Mouse (Mus musculus) heart, embryonic 12.5 days (tissue): ENCODE measurements around the gene Grik2. TPM values are rescaled to one million over a fixed set of nuclear protein-coding genes. Genes with fewer than 3 reads are reported as not detected.
"Not testable (repeated sequence)": the region's sequence is repeated elsewhere in the genome, so short reads cannot be mapped to it uniquely, and the experiment has no call there.

Source experiments
- ATAC-seq: fragments of 200-750 bp; cut with Nextera tagmentation; 2 replicates; pipeline ENCODE4 v1.8.0; 2017; ENCODE audit warnings: moderate TSS enrichment, moderate library complexity; ENCODE audit not compliant: insufficient number of reproducible peaks, low FRiP score
- H3K27ac ChIP-seq: fragments of 300-500 bp; sonication (generic); 2 replicates; pipeline ENCODE4 v1.5.1; 2016; ENCODE audit warnings: mild to moderate bottlenecking, moderate library complexity; ENCODE audit not compliant: poor library complexity, severe bottlenecking
- H3K27me3 ChIP-seq: fragments of 300-500 bp; sonication (generic); replicated peaks from 2 replicates; pipeline ENCODE4 v1.6.1; 2016; ENCODE audit warnings: mild to moderate bottlenecking, moderate library complexity
- H3K36me3 ChIP-seq: fragments of 300-500 bp; sonication (generic); 2 replicates; pipeline ENCODE4 v1.6.1; 2016; ENCODE audit warnings: mild to moderate bottlenecking, moderate library complexity
- H3K4me1 ChIP-seq: fragments of 300-500 bp; sonication (generic); replicated peaks from 2 replicates; pipeline ENCODE4 v1.6.1; 2016; ENCODE audit warnings: mild to moderate bottlenecking
- H3K4me2 ChIP-seq: fragments of 300-500 bp; sonication (generic); 2 replicates; pipeline ENCODE4 v1.6.1; 2016; ENCODE audit warnings: mild to moderate bottlenecking, moderate library complexity
- H3K4me3 ChIP-seq: fragments of 300-500 bp; sonication (generic); 2 replicates; pipeline ENCODE4 v1.5.1; 2016; ENCODE audit warnings: mild to moderate bottlenecking
- H3K9ac ChIP-seq: fragments of 300-500 bp; sonication (generic); 2 replicates; pipeline ENCODE4 v1.6.1; 2016; ENCODE audit warnings: mild to moderate bottlenecking, moderate library complexity
- H3K9me3 ChIP-seq: fragments of 300-500 bp; sonication (generic); replicated peaks from 2 replicates; pipeline ENCODE4 v1.6.1; 2016; ENCODE audit warnings: mild to moderate bottlenecking, moderate library complexity
- WGBS: fragments of 180-500 bp; shearing (Covaris S2); methylation state at CpG from one replicate; pipeline ENCODE4 v1.1.7; 2016; 5-methylcytosine and 5-hydroxymethylcytosine counted together
- polyA plus RNA-seq: library from polyadenylated mRNA; unstranded; fragments of >200 nt; fragmentation: Nextera tagmentation; extraction: Ambion mirVana; gene quantifications from 2 replicates; pipeline ENCODE4 v1.2.1, GENCODE M21; 2016

Gene Grik2
- polyA plus RNA-seq, 1 experiment from 2014 or later: 0.87 TPM

- no peaks in the 10 kb centered on the region for H3K27me3 ChIP-seq
- no peak overlapping the region for H3K27ac ChIP-seq
- H3K9ac ChIP-seq: no peak overlapping the region
- H3K9me3 ChIP-seq: no peaks in the 10 kb centered on the region
- H3K36me3 ChIP-seq: no peaks in the 10 kb centered on the region
- H3K4me2 ChIP-seq: no peak overlapping the region
- ATAC-seq: no peak
- H3K4me1 ChIP-seq: no peaks in the 10 kb centered on the region
- H3K4me3 ChIP-seq: no peak overlapping the region
Measured at GRCm38 (mm10) chr10:49365262-49365661, 423.3 kb downstream of the Grik2 start.

GRCm38 (mm10) chr10:49322413-49322812 lies 466.2 kb downstream of the Grik2 start:
- Histone ChIP-seq H3K4me1 (no peaks in the 10 kb centered on the region), H3K27ac (no peak overlapping the region), H3K27me3 (no peaks in the 10 kb centered on the region), H3K36me3 (no peaks in the 10 kb centered on the region), H3K9me3 (no peaks in the 10 kb centered on the region), H3K4me2 (no peak overlapping the region), H3K9ac (no peak overlapping the region), H3K4me3 (no peak overlapping the region)
- ATAC-seq: no peak

- Histone ChIP-seq H3K27me3 (no peaks in the 10 kb centered on the region), H3K4me2 (no peak overlapping the region), H3K9ac (no peak overlapping the region), H3K4me1 (no peaks in the 10 kb centered on the region), H3K36me3 (no peaks in the 10 kb centered on the region), H3K4me3 (no peak overlapping the region), H3K9me3 (no peaks in the 10 kb centered on the region), H3K27ac (no peak overlapping the region)
- ATAC-seq: no peak
- WGBS: 68% methylated on average over 2 of the region's 2 CpGs
Measured at GRCm38 (mm10) chr10:49319880-49320279, 468.7 kb downstream of the Grik2 start.

GRCm38 (mm10) chr10:49256247-49256939 lies 532.2 kb downstream of the Grik2 start:
- no peak for ATAC-seq
- no peak overlapping the region for H3K27ac ChIP-seq

GRCm38 (mm10) chr10:49237356-49237755 lies 551.2 kb downstream of the Grik2 start:
- 77% methylated on average over 6 of the region's 6 CpGs for WGBS
- not testable (repeated sequence) for ATAC-seq, H3K4me3 ChIP-seq

More at GRCm38 (mm10) chr10:49256247-49256939, 532.2 kb downstream of the Grik2 start:
- Histone ChIP-seq H3K9ac (no peak overlapping the region), H3K9me3 (no peaks in the 10 kb centered on the region), H3K4me3 (no peak overlapping the region), H3K27me3 (no peaks in the 10 kb centered on the region), H3K36me3 (no peaks in the 10 kb centered on the region), H3K4me1 (no peaks in the 10 kb centered on the region), H3K4me2 (no peak overlapping the region)
- WGBS: 7% methylated on average over 2 of the region's 2 CpGs

GRCm38 (mm10) chr10:49236844-49237243 lies 551.7 kb downstream of the Grik2 start:
- H3K27me3 ChIP-seq, H3K9me3 ChIP-seq, ATAC-seq, H3K4me1 ChIP-seq, H3K27ac ChIP-seq, H3K36me3 ChIP-seq, H3K9ac ChIP-seq, H3K4me3 ChIP-seq, H3K4me2 ChIP-seq: not testable (repeated sequence)

More at GRCm38 (mm10) chr10:49237356-49237755, 551.2 kb downstream of the Grik2 start:
- H3K27ac ChIP-seq, H3K27me3 ChIP-seq, H3K9me3 ChIP-seq, H3K9ac ChIP-seq, H3K4me1 ChIP-seq, H3K4me2 ChIP-seq, H3K36me3 ChIP-seq: not testable (repeated sequence)

GRCm38 (mm10) chr10:49220096-49220495 lies 568.5 kb downstream of the Grik2 start:
- Histone ChIP-seq H3K36me3 (no peaks in the 10 kb centered on the region), H3K4me3 (no peak overlapping the region), H3K4me1 (no peaks in the 10 kb centered on the region), H3K9ac (no peak overlapping the region), H3K27ac (no peak overlapping the region), H3K4me2 (no peak overlapping the region), H3K9me3 (no peaks in the 10 kb centered on the region), H3K27me3 (no peaks in the 10 kb centered on the region)
- WGBS: 75% methylated on average over 1 of the region's 1 CpGs
- ATAC-seq: no peak

GRCm38 (mm10) chr10:49219631-49220030 lies 568.9 kb downstream of the Grik2 start:
- Histone ChIP-seq H3K9ac (no peak overlapping the region), H3K9me3 (no peaks in the 10 kb centered on the region), H3K4me2 (no peak overlapping the region), H3K27ac (no peak overlapping the region), H3K4me1 (no peaks in the 10 kb centered on the region), H3K27me3 (no peaks in the 10 kb centered on the region), H3K36me3 (no peaks in the 10 kb centered on the region), H3K4me3 (no peak overlapping the region)
- 52% methylated on average over 3 of the region's 3 CpGs for WGBS
- no peak for ATAC-seq

- Histone ChIP-seq H3K4me3 (no peak overlapping the region), H3K27ac (no peak overlapping the region), H3K4me2 (no peak overlapping the region), H3K9ac (no peak overlapping the region), H3K9me3 (no peaks in the 10 kb centered on the region), H3K27me3 (no peaks in the 10 kb centered on the region), H3K36me3 (no peaks in the 10 kb centered on the region), H3K4me1 (no peaks in the 10 kb centered on the region)
- no peak for ATAC-seq
Measured at GRCm38 (mm10) chr10:49191773-49192371, 596.7 kb downstream of the Grik2 start.

GRCm38 (mm10) chr10:49191291-49191690 lies 597.3 kb downstream of the Grik2 start:
- Histone ChIP-seq H3K27me3 (no peaks in the 10 kb centered on the region), H3K4me1 (no peaks in the 10 kb centered on the region), H3K4me3 (no peak overlapping the region), H3K9me3 (no peaks in the 10 kb centered on the region), H3K27ac (no peak overlapping the region), H3K36me3 (no peaks in the 10 kb centered on the region), H3K9ac (no peak overlapping the region), H3K4me2 (no peak overlapping the region)
- ATAC-seq: no peak
- WGBS: 70% methylated on average over 1 of the region's 1 CpGs

- H3K9ac ChIP-seq: no peak overlapping the region
- no peaks in the 10 kb centered on the region for H3K9me3 ChIP-seq
- WGBS: 79% methylated on average over 4 of the region's 4 CpGs
- no peaks in the 10 kb centered on the region for H3K4me1 ChIP-seq
- no peak overlapping the region for H3K4me2 ChIP-seq
- ATAC-seq: no peak
- H3K36me3 ChIP-seq: no peaks in the 10 kb centered on the region
- no peak overlapping the region for H3K4me3 ChIP-seq
- H3K27ac ChIP-seq: no peak overlapping the region
- no peaks in the 10 kb centered on the region for H3K27me3 ChIP-seq
Measured at GRCm38 (mm10) chr10:49154134-49154533, 634.4 kb downstream of the Grik2 start.

GRCm38 (mm10) chr10:49151496-49151895 lies 637.1 kb downstream of the Grik2 start:
- 85% methylated on average over 4 of the region's 4 CpGs for WGBS

More at GRCm38 (mm10) chr10:49151496-49151895, 637.1 kb downstream of the Grik2 start:
- H3K27ac ChIP-seq, H3K9me3 ChIP-seq, H3K36me3 ChIP-seq, H3K4me1 ChIP-seq, H3K9ac ChIP-seq, H3K27me3 ChIP-seq, ATAC-seq, H3K4me2 ChIP-seq, H3K4me3 ChIP-seq: not testable (repeated sequence)
